Mouse (Mus musculus): ENCODE results near the gene Tob2. TPM values are rescaled to one million over a fixed set of nuclear protein-coding genes. Genes with fewer than 3 reads are reported as not detected.
A peak's percentile ranks its signal among the peaks of the same experiment; 100 is the strongest.

Tob2 gene
- total and polyA plus RNA-seq, 3 experiments, result 5.6 to 25.3 (median 22.0) TPM

- TF ChIP-seq HCFC1 (IDR thresholded peaks at IDR 0.05; ENCODE audit: low read depth, low read length) (no peak), USF2 (conservative IDR thresholded peaks at IDR 0.05; ENCODE audit: low read depth, low read length) (no peak), TBP (conservative IDR thresholded peaks at IDR 0.05; ENCODE audit: low read depth, low read length) (no peak), IRF4 (IDR thresholded peaks at IDR 0.05; ENCODE audit: low read depth, low read length) (no peak), POLR2A (IDR thresholded peaks at IDR 0.05; ENCODE audit: low read depth, low read length) (no peak), USF1 (IDR thresholded peaks at IDR 0.05; ENCODE audit: low read depth, low read length) (no peak), SMC3 (IDR thresholded peaks at IDR 0.05; ENCODE audit: low read depth, low read length) (no peak), BHLHE40 (IDR thresholded peaks at IDR 0.05; ENCODE audit: low read depth, low read length) (no peak), MAX (IDR thresholded peaks at IDR 0.05; ENCODE audit: low read length) (no peak), ELF1 (IDR thresholded peaks at IDR 0.05; ENCODE audit: low read depth, low read length) (no peak), NRF1 (IDR thresholded peaks at IDR 0.05; ENCODE audit: low read depth, low read length) (no peak)
- Histone ChIP-seq H3K27me3 (replicated peaks) (peaks cover 39% of the 10 kb centered on the region), H3K9ac (ENCODE audit: insufficient read depth, low read depth) (no peak overlapping the region), H3K27ac (ENCODE audit: insufficient read depth, low read depth) (no peak overlapping the region), H3K79me2 (replicated peaks; ENCODE audit: control insufficient read depth, extremely low read depth, insufficient read depth, poor library complexity, severe bottlenecking) (no peaks in the 10 kb centered on the region), H3K4me3 (replicated peaks in 1 of 3; ENCODE audit: low read depth in 2 of 3, low read length in 2 of 3, poor library complexity in 1 of 3) (no peak overlapping the region), H3K4me2 (ENCODE audit: insufficient read depth, low read depth, poor library complexity, severe bottlenecking) (no peak overlapping the region), H3K4me1 (ENCODE audit: control insufficient read depth in 1 of 2, insufficient read depth in 2 of 2) (peaks cover 0 to 11% of the 10 kb centered on the region in 2 experiments; a peak in 2 of 4 replicates), H3K9me3 (replicated peaks; ENCODE audit: low read length) (no peaks in the 10 kb centered on the region), H3K36me3 (replicated peaks in 1 of 2; ENCODE audit: control insufficient read depth in 1 of 2, insufficient read depth in 1 of 2, low read length in 1 of 2) (no peaks in the 10 kb centered on the region)
- dilution Hi-C loops (cut with MboI; ENCODE audit: extremely low pct_ligation_motif_present, extremely low pct_unique_long_range_greater_than_20kb, low sequenced_read_pairs) (no loop called here), in situ Hi-C loops (cut with MboI; ENCODE audit: low pct_ligation_motif_present, low pct_unique_long_range_greater_than_20kb, low sequenced_read_pairs) (no loop called here)
- no peak for DNase-seq (ENCODE audit: extremely low read depth)
Observed at GRCm38 (mm10) chr15:81803425-81803951, 55.1 kb downstream of the Tob2 start.

- H3K79me2 ChIP-seq (replicated peaks; ENCODE audit: control insufficient read depth, extremely low read depth, insufficient read depth, poor library complexity, severe bottlenecking), result no peaks in the 10 kb centered on the region
- H3K4me1 ChIP-seq (ENCODE audit: control insufficient read depth in 1 of 2, insufficient read depth in 2 of 2), result peaks cover 0 to 11% of the 10 kb centered on the region in 2 experiments; a peak in 2 of 4 replicates
- H3K9ac ChIP-seq (ENCODE audit: insufficient read depth, low read depth), result no peak overlapping the region
- no peak for DNase-seq (ENCODE audit: extremely low read depth)
- H3K9me3 ChIP-seq (replicated peaks; ENCODE audit: low read length), result no peaks in the 10 kb centered on the region
- H3K4me3 ChIP-seq (replicated peaks in 1 of 3; ENCODE audit: low read depth in 2 of 3, low read length in 2 of 3, poor library complexity in 1 of 3), result peak overlapping the region in 1 of 3 experiments; percentile 2
- in situ Hi-C loops (cut with MboI; ENCODE audit: low pct_ligation_motif_present, low pct_unique_long_range_greater_than_20kb, low sequenced_read_pairs), result no loop called here
- no peak overlapping the region for H3K4me2 ChIP-seq (ENCODE audit: insufficient read depth, low read depth, poor library complexity, severe bottlenecking)
- no peaks in the 10 kb centered on the region for H3K36me3 ChIP-seq (replicated peaks in 1 of 2; ENCODE audit: control insufficient read depth in 1 of 2, insufficient read depth in 1 of 2, low read length in 1 of 2)
- no peak for TF ChIP-seq MEF2A (IDR thresholded peaks at IDR 0.05; ENCODE audit: borderline replicate concordance, low read depth, low read length)
- no peak for TF ChIP-seq TCF12 (IDR thresholded peaks at IDR 0.05; ENCODE audit: low read depth, low read length)
- no peak for TF ChIP-seq HCFC1 (IDR thresholded peaks at IDR 0.05; ENCODE audit: low read depth, low read length)
- no peak for TF ChIP-seq RAD21 (IDR thresholded peaks at IDR 0.05; ENCODE audit: low read depth, low read length)
- no peak for TF ChIP-seq POLR2A (IDR thresholded peaks at IDR 0.05; ENCODE audit: low read depth, low read length)
- TF ChIP-seq ELF1 (IDR thresholded peaks at IDR 0.05; ENCODE audit: low read depth, low read length), result no peak
- TF ChIP-seq GABPA (IDR thresholded peaks at IDR 0.05; ENCODE audit: insufficient replicate concordance, low read depth, low read length), result no peak
- TF ChIP-seq USF2 (conservative IDR thresholded peaks at IDR 0.05; ENCODE audit: low read depth, low read length), result no peak
- TF ChIP-seq MXI1 (IDR thresholded peaks at IDR 0.05; ENCODE audit: low read depth, low read length), result no peak
- no peak for TF ChIP-seq SIN3A (IDR thresholded peaks at IDR 0.05; ENCODE audit: low read length)
- TF ChIP-seq JUND (conservative IDR thresholded peaks at IDR 0.05; ENCODE audit: low read depth, low read length), result no peak
- TF ChIP-seq CHD2 (IDR thresholded peaks at IDR 0.05; ENCODE audit: low read length), result no peak
- no peak for TF ChIP-seq POLR2AphosphoS2 (IDR thresholded peaks at IDR 0.05; ENCODE audit: low read depth, low read length)
- TF ChIP-seq CHD1 (IDR thresholded peaks at IDR 0.05; ENCODE audit: low read depth, low read length), result no peak
- no peak for TF ChIP-seq NELFE (IDR thresholded peaks at IDR 0.05; ENCODE audit: low read depth, low read length)
- TF ChIP-seq TBP (conservative IDR thresholded peaks at IDR 0.05; ENCODE audit: low read depth, low read length), result no peak
- peaks cover 35% of the 10 kb centered on the region for H3K27me3 ChIP-seq (replicated peaks)
- H3K27ac ChIP-seq (ENCODE audit: insufficient read depth, low read depth), result no peak overlapping the region
- dilution Hi-C loops (cut with MboI; ENCODE audit: extremely low pct_ligation_motif_present, extremely low pct_unique_long_range_greater_than_20kb, low sequenced_read_pairs), result no loop called here
Observed at GRCm38 (mm10) chr15:81802941-81803351, 55.6 kb downstream of the Tob2 start.

Measured in CH12.LX (cell line).